Mouse (Mus musculus) erythroid progenitor cell, adult 5-6 weeks (primary cell): ENCODE measurements around the gene Nup214. TPM values are rescaled to one million over a fixed set of nuclear protein-coding genes. Genes with fewer than 3 reads are reported as not detected.
"Not testable (repeated sequence)": the region's sequence is repeated elsewhere in the genome, so short reads cannot be mapped to it uniquely, and the experiment has no call there.

Source experiments
- ATAC-seq: replicated peaks from 2 replicates; pipeline ENCODE4 v1.8.0; 2016; ENCODE audit warnings: moderate number of reproducible peaks, mild to moderate bottlenecking, moderate TSS enrichment, inconsistent platforms; ENCODE audit not compliant: poor library complexity, low FRiP score, severe bottlenecking
- total RNA-seq, 2 experiments: library from RNA; stranded (forward) in 1 of 2; stranded (reverse) in 1 of 2; fragments of 150-400 nt in 1 of 2; fragments of 186-747, 209-891 nt in 1 of 2; gene quantifications; 2 replicates each; pipeline versions ENCODE4 v1.2.3 to v1.2.4; 2015 to 2017; ENCODE audit warnings: low replicate concordance in 2 of 2

Gene Nup214
- total RNA-seq, 2 experiments from 2014 or later, result 39.5 to 87.6 TPM

- no peak for ATAC-seq
Observed at GRCm38 (mm10) chr2:32037279-32037858, 63.1 kb downstream of the Nup214 start.

GRCm38 (mm10) chr2:32038661-32039081 is 64.4 kb downstream of the Nup214 start:
- no peak for ATAC-seq

GRCm38 (mm10) chr2:32040646-32041045 is 66.4 kb downstream of the Nup214 start:
- ATAC-seq, result not testable (repeated sequence)

- ATAC-seq, result no peak
Observed at GRCm38 (mm10) chr2:32041087-32041486, 66.9 kb downstream of the Nup214 start.

GRCm38 (mm10) chr2:32043836-32044235 is 69.6 kb downstream of the Nup214 start:
- ATAC-seq, result no peak

GRCm38 (mm10) chr2:32045375-32045774 is 71.1 kb downstream of the Nup214 start:
- ATAC-seq, result no peak

- no peak for ATAC-seq
Observed at GRCm38 (mm10) chr2:32046009-32046408, 71.8 kb downstream of the Nup214 start.

- ATAC-seq, result no peak
Observed at GRCm38 (mm10) chr2:32047323-32047722, 73.1 kb downstream of the Nup214 start.

GRCm38 (mm10) chr2:32051791-32052190 is 77.6 kb downstream of the Nup214 start:
- ATAC-seq, result no peak

- ATAC-seq, result no peak
Observed at GRCm38 (mm10) chr2:32052418-32052817, 78.2 kb downstream of the Nup214 start.

GRCm38 (mm10) chr2:32055357-32055965 is 81.2 kb downstream of the Nup214 start:
- ATAC-seq, result no peak

- ATAC-seq, result no peak
Observed at GRCm38 (mm10) chr2:32056524-32056923, 82.3 kb downstream of the Nup214 start.

- ATAC-seq, result no peak
Observed at GRCm38 (mm10) chr2:32057360-32057759, 83.1 kb downstream of the Nup214 start.

GRCm38 (mm10) chr2:32057794-32058193 is 83.6 kb downstream of the Nup214 start:
- no peak for ATAC-seq

GRCm38 (mm10) chr2:32058241-32058640 is 84.0 kb downstream of the Nup214 start:
- no peak for ATAC-seq

GRCm38 (mm10) chr2:32058716-32059115 is 84.5 kb downstream of the Nup214 start:
- no peak for ATAC-seq

GRCm38 (mm10) chr2:32059613-32060012 is 85.4 kb downstream of the Nup214 start:
- ATAC-seq, result no peak

GRCm38 (mm10) chr2:32060228-32060805 is 86.1 kb downstream of the Nup214 start:
- no peak for ATAC-seq

GRCm38 (mm10) chr2:32061189-32061588 is 87.0 kb downstream of the Nup214 start:
- ATAC-seq, result peak; percentile 61

- ATAC-seq, result peak; percentile 68; the same call in 1 of the 2 replicates
Observed at GRCm38 (mm10) chr2:32061722-32062505, 87.7 kb downstream of the Nup214 start.
